Mouse (Mus musculus): ENCODE measurements around the gene Braf.

GRCm38 (mm10) chr6:39757229-39757628 lies 32.0 kb upstream of the Braf start:
- no peak for TF ChIP-seq CTCF (IDR thresholded peaks at IDR 0.05; ENCODE audit: low read depth, low read length)
- TF ChIP-seq POLR2AphosphoS5 (IDR thresholded peaks at IDR 0.05; ENCODE audit: insufficient replicate concordance, low read depth, low read length), result no peak
- no peak for TF ChIP-seq TAL1 (conservative IDR thresholded peaks at IDR 0.05; ENCODE audit: low read depth, low read length)

Data from G1E (cell line).